Mouse (Mus musculus): ENCODE results near the gene Cntd1.
A peak's percentile ranks its signal among the peaks of the same experiment; 100 is the strongest.

The Cntd1 gene

DNA sequence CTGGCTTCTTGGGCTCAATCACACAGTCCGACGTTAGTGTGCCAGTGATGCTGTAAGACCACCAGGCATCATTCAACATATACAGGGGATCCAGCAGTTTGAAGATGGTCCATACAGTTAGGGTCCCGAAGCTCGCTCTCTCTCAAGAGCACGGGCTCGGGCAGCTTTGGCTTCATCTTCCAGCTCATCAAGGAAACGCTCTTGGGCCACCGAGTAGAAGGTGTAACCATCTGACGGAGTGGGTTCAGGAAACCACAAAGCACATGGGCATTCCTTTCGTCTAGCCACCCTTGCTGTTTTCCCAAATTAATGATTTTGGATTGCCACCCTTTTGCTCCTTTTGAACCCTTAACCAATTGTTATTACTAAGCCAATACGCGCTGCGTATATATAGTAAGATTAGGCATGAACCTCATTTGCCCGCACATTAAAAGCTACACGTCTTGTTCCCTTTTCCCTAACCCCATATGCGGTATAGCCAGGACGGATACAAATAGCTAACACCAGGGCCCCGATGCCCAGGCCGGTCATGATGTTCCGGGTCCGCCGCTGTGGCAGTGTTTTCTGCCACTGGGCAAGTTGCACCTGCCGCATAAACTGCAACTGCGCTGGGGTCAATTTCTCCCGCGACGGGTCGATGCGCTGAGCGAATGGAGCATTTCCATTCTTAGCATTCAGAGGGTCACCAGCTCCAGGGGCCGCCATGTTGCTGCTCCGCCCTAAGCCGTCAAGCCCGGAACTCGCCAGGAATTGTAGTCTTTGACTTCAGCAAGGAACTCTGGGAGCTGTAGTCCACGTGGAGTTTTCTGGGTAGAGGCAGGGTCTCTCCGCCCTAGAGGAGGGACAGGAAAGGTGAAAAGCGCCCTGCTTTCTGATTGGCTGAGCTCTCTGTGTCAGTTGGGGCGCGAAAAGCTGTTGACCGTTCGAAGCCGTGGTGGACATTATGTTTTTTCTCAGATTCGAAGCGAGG is at the start of gene Cntd1, which contains the start of gene Coa3:
Gene Cntd1 (plus strand): TSS at position 790 of the 970 bp plus-strand sequence.
Gene Coa3 (minus strand): TSS at position 892 of the 970 bp plus-strand sequence.
- peak; percentile 96; the same call in 1 of the 2 replicates for ATAC-seq (ENCODE audit: insufficient number of reproducible peaks, low FRiP score, low TSS enrichment)

DNA sequence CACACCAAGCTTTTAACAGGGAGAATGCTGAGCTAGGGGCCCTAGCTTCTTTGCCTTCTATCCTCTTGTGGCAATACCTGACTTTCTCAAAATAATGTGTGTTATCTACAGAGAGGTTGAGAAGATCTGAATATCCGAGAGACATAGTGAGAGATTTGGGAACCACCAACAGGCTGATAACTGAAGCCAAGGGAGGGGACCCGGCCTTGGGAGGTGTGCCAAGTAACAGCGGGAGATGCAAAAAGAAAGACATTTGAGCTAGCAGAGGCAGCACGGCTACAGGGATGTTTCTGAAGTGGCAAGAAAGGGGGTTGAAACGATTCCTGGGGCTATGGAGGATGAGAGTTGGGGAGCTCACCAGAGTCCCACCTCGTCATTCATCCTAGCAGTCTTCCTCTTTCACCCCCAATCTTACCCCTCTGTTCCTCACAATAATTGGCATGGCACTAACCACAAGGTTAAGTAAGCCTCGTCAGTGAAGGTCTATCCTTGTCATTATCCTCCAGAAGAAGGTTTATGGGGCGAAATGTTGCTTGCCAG is 49.4 kb upstream of the Cntd1 start:
- no peak for ATAC-seq (ENCODE audit: insufficient number of reproducible peaks, low FRiP score, low TSS enrichment)

GRCm38 (mm10) chr11:101230061-101230511 is 48.7 kb upstream of the Cntd1 start:
- ATAC-seq (ENCODE audit: insufficient number of reproducible peaks, low FRiP score, low TSS enrichment): no peak

- no peak for ATAC-seq (ENCODE audit: insufficient number of reproducible peaks, low FRiP score, low TSS enrichment)
These were observed 48.3 kb upstream of the Cntd1 start for GRCm38 (mm10) chr11:101230526-101230925.

- no peak for ATAC-seq (ENCODE audit: insufficient number of reproducible peaks, low FRiP score, low TSS enrichment)
These were observed 47.6 kb upstream of the Cntd1 start for GRCm38 (mm10) chr11:101230991-101231871.

- no peak for ATAC-seq (ENCODE audit: insufficient number of reproducible peaks, low FRiP score, low TSS enrichment)
These were observed 46.6 kb upstream of the Cntd1 start for GRCm38 (mm10) chr11:101232010-101232839.

GRCm38 (mm10) chr11:101233240-101233639 is 45.6 kb upstream of the Cntd1 start:
- no peak for ATAC-seq (ENCODE audit: insufficient number of reproducible peaks, low FRiP score, low TSS enrichment)

DNA sequence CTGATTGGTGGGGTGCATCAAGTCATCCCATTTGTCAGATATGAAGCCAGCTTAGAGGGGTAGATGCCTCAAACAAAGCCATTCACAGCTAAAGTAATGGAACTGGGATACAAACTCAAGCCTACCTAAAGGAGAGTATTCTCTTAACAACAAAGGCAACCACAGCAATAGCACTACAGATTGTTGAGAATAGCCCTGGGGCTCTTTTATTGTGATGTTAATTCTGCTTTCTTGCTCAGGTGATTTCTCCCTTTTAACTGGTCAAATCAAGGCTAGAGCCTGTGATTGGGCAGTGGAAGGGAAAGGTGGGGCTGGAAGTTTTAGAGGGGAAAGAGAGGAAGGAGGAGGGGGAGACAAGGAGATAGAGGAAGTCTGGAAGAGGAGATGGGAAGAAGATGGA is 44.7 kb upstream of the Cntd1 start:
- no peak for ATAC-seq (ENCODE audit: insufficient number of reproducible peaks, low FRiP score, low TSS enrichment)

DNA sequence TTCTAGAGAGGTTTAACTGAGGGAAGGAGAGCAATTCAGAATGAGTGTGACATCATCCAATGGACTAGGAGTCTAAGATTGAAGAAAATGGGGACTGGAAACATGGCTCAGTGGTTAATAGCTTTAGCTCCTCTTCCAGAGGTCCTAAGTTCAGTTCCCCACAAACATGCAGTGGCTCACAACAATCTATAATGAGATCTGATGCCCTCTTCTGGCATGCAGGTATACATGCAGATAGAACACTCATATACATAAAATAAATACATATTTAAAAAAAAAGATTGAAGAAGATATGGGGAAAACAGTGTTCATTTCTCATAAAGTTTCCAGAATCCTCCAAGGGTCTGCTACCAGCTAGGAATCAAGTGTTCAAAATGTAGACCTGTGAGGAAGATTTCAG is 43.4 kb upstream of the Cntd1 start:
- ATAC-seq (ENCODE audit: insufficient number of reproducible peaks, low FRiP score, low TSS enrichment): no peak

- ATAC-seq (ENCODE audit: insufficient number of reproducible peaks, low FRiP score, low TSS enrichment): no peak
These were observed 42.0 kb upstream of the Cntd1 start for GRCm38 (mm10) chr11:101236782-101237181.

DNA sequence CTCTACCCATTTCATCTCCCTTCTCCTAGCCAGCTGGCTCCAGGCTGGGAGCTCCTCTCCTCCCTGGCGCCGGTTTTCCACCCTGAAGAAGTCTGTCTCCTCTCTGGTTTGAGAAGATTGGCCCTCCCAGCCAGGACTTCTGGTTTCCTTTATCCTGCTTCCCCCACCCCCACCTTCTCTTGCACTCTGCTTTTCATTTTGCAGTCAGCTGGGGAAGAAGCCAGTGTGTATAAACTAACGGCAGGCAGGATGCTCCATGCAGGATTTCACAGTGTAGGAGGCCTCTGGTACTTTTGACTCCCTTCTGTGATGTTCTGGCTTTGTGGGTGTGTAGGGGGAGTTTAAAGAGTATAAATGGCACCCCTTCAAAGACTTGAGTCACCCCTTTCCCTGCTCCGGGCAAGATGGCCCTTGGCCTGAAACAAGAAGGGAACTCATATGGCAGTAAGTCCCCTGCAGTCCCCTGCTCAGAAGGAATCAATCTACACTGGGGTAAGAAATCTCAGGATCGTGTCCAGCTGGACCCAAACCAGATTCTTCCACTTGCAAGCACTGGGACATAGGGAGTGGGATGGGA is 40.7 kb upstream of the Cntd1 start:
- no peak for ATAC-seq (ENCODE audit: insufficient number of reproducible peaks, low FRiP score, low TSS enrichment)

DNA sequence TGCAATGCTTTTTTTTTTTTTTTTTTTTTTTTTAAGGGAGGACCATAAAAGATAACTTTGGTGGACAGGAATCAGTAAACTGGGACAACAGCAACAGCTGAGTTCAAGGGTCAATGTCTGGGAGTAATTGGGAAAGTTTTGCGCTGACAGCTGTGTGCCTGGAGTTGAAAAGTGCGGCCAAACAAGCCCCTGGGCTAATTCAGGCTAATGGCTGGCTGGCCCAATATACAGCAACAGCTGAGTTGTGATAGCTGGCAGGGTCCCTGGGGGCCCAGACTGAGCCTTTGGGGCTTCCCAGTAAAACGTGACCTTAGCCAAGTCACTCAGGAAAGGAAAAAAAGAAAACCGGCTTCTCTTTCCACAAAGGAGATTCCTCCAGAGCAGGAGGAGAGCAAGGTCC is 33.7 kb upstream of the Cntd1 start:
- ATAC-seq (ENCODE audit: insufficient number of reproducible peaks, low FRiP score, low TSS enrichment): no peak

DNA sequence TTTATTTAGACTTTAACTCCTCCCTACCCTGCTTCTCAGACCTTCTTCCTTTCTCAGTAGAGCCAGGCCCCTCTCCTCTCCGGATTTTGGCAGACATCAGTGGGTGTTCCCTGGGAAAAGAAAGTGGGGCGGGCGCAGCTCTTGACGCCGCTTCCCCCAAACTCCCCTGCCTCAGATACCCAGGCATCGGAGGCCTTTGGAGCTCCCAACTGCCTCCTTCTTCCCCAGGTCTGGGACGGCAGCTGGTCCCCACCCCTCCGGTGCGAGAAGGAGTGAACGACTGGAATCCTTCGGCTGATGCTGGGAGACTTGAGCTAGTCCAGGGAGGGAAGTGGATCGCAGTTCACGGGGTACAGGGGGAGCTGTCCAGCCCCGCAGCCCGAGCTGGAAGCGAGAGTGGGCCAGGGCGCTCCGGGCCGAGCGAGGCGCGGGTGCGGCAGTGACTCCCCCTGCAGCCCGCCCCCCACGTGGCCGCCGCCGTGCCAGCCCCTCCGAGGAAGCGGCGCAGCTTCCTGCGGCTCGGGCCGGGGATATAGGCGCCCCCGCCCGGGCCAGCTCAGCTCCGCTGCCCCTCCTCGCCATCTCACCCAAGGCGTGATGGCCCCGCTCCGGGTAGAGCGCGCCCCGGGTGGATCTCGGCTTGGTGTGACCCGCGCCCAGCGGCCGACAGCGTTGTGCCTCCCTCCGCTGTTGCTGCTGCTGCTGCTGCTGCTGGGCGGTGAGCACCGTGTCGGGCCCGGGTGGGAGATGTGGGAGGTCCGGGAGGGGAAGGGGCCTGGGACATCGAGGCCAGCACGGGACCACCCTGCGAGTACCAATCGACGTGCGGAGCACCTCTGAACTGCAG is 32.7 kb upstream of the Cntd1 start, which contains the start of gene Ramp2:
Gene Ramp2 (plus strand): TSS at position 174 of the 847 bp plus-strand sequence.
- no peak for ATAC-seq (ENCODE audit: insufficient number of reproducible peaks, low FRiP score, low TSS enrichment)

DNA sequence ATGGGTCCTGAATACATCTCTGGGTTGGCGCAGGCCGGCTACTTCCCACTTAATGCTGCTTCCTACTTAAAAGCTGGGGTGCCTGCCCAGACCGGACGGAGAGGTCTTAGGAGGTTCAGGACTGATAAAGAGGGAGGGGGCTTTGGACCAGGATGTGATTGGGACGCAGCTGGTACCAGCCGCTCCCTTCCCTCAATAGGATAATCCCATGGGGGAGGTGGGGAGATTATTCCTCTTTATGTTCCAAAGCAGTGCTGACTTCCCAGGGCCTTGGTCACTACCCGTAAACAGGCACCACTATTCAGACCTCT is 32.2 kb upstream of the Cntd1 start:
- no peak for ATAC-seq (ENCODE audit: insufficient number of reproducible peaks, low FRiP score, low TSS enrichment)

DNA sequence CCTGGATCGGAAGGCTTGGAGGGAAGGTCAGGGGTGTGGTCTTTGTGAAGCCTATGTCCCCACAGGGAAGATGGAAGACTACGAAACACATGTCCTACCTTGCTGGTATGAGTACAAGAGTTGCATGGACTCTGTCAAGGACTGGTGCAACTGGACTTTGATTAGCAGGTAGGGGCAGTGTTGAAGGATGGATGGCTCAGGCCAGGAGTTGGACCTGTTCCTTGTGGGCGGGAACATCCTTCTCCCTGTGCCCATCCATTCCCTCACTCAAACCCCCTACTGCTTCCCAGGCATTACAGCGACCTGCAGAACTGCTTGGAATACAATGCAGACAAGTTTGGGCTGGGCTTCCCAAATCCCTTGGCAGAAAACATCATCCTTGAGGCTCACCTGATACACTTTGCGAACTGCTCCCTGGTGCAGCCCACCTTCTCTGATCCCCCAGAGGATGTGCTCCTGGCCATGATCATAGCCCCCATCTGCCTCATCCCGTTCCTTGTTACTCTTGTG is 31.2 kb upstream of the Cntd1 start:
- no peak for ATAC-seq (ENCODE audit: insufficient number of reproducible peaks, low FRiP score, low TSS enrichment)

GRCm38 (mm10) chr11:101248258-101248994 is 30.4 kb upstream of the Cntd1 start:
- ATAC-seq (ENCODE audit: insufficient number of reproducible peaks, low FRiP score, low TSS enrichment): no peak

DNA sequence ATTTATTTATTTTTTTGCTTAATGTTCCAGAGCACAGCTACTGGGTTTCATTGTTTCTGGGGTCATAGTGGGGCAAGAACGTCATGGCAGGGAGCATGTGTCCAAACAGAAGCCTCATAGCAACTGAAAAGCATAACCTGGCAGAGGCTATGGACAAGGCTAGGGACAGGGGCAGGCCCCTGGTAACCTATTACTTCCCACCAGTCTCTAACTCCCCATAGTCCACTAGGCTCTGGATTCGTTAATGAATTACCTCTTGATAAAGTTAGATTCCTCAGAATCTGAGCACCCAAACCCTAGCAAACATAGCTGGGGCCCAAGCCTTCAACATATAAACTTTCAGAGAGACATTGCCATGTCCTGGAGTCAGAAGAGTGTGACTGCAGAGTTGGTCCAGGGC is 27.8 kb upstream of the Cntd1 start:
- ATAC-seq (ENCODE audit: insufficient number of reproducible peaks, low FRiP score, low TSS enrichment): no peak

DNA sequence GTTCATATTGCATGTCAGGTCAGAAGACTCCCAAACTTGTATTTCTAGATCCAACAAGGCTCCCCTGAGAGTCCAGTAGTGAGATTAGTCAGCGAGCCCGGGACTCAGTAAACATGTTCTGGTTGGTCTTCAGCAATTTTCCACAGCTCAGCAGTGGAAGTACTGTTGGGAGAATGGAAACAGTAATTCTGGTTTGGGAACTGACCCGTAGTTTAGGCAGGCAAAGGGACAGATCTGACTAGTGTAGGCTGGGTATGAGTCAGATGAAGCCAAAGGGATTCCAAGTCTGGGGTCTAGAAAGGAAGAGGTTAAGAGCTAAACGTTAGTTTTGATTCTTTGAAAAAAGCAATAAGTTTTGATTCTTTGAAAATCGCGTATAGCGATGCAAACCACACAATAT is 25.9 kb upstream of the Cntd1 start:
- no peak for ATAC-seq (ENCODE audit: insufficient number of reproducible peaks, low FRiP score, low TSS enrichment)
